Mouse (Mus musculus) CH12.LX (cell line): Measurements from ENCODE around the gene Camta1. TPM values are rescaled to one million over a fixed set of nuclear protein-coding genes. Genes with fewer than 3 reads are reported as not detected.

ENCODE experiments used
- DNase-seq: peaks from one replicate; pipeline ENCODE4 v3.0.0-alpha.2; 2013; ENCODE audit errors: extremely low read depth
- H3K27ac ChIP-seq: 2 replicates; pipeline ENCODE4 v1.5.1; 2012; ENCODE audit warnings: low read depth, mild to moderate bottlenecking, control low read depth, moderate library complexity; ENCODE audit not compliant: insufficient read depth
- H3K27me3 ChIP-seq: replicated peaks from 2 replicates; pipeline ENCODE3; 2012; ENCODE audit warnings: inconsistent platforms
- H3K36me3 ChIP-seq, 2 experiments: replicated peaks in 1 of 2; 2 replicates each; pipeline versions ENCODE3 to v1.6.1; 2012; ENCODE audit warnings: inconsistent platforms in 1 of 2, low read length in 1 of 2, mild to moderate bottlenecking in 1 of 2, mixed read lengths in 1 of 2, moderate library complexity in 1 of 2; ENCODE audit not compliant: control insufficient read depth in 1 of 2, insufficient read depth in 1 of 2
- H3K4me1 ChIP-seq, 2 experiments: 2 replicates each; pipeline ENCODE4 v1.6.1; 2012; ENCODE audit warnings: inconsistent platforms in 1 of 2, moderate library complexity in 1 of 2; ENCODE audit not compliant: insufficient read depth in 2 of 2, control insufficient read depth in 1 of 2
- H3K4me2 ChIP-seq: 2 replicates; pipeline ENCODE4 v1.6.1; 2012; ENCODE audit warnings: low read depth, mild to moderate bottlenecking, control low read depth; ENCODE audit not compliant: poor library complexity, insufficient read depth, severe bottlenecking
- H3K4me3 ChIP-seq, 3 experiments: fragments of 150-350 bp in 1 of 3; sonication (generic) in 1 of 3; replicated peaks in 1 of 3; 2 replicates each; pipeline versions ENCODE3 to v1.5.1; 2011 to 2012; ENCODE audit warnings: low read depth in 2 of 3, low read length in 2 of 3, mild to moderate bottlenecking in 2 of 3, moderate library complexity in 2 of 3, control low read depth in 1 of 3, improper control_type of control experiment in 1 of 3, inconsistent platforms in 1 of 3, mixed read lengths in 1 of 3; ENCODE audit not compliant: poor library complexity in 1 of 3
- H3K79me2 ChIP-seq: replicated peaks from 2 replicates; pipeline ENCODE4 v1.6.1; 2012; ENCODE audit warnings: mild to moderate bottlenecking, moderate library complexity; ENCODE audit not compliant: control insufficient read depth, poor library complexity, insufficient read depth, severe bottlenecking; ENCODE audit errors: extremely low read depth
- H3K9ac ChIP-seq: 2 replicates; pipeline ENCODE4 v1.6.1; 2012; ENCODE audit warnings: low read depth, mild to moderate bottlenecking, control low read depth, moderate library complexity; ENCODE audit not compliant: insufficient read depth
- H3K9me3 ChIP-seq: replicated peaks from 2 replicates; pipeline ENCODE3; 2012; ENCODE audit warnings: low read length, inconsistent platforms, mixed read lengths
- E2F4 ChIP-seq: IDR thresholded peaks from 2 replicates; pipeline ENCODE4 v1.6.1; 2011; ENCODE audit warnings: low read depth, low read length, improper control_type of control experiment; ENCODE audit not compliant: insufficient replicate concordance
- ELF1 ChIP-seq: IDR thresholded peaks from 2 replicates; pipeline ENCODE4 v1.6.1; 2014; ENCODE audit warnings: low read depth, mild to moderate bottlenecking, inconsistent platforms, low read length, improper control_type of control experiment
- EP300 ChIP-seq: IDR thresholded peaks from 2 replicates; pipeline ENCODE4 v1.6.1; 2011; ENCODE audit warnings: low read length, improper control_type of control experiment
- ETS1 ChIP-seq: conservative IDR thresholded peaks from 2 replicates; pipeline ENCODE4 v1.6.1; 2012; ENCODE audit warnings: low read depth, mild to moderate bottlenecking, inconsistent platforms, low read length, improper control_type of control experiment, moderate library complexity
- HCFC1 ChIP-seq: IDR thresholded peaks from 2 replicates; pipeline ENCODE4 v1.6.1; 2012; ENCODE audit warnings: low read depth, mild to moderate bottlenecking, inconsistent platforms, low read length, improper control_type of control experiment
- IRF4 ChIP-seq: IDR thresholded peaks from 2 replicates; pipeline ENCODE4 v1.6.1; 2014; ENCODE audit warnings: low read depth, mild to moderate bottlenecking, inconsistent platforms, low read length, improper control_type of control experiment
- JUND ChIP-seq: conservative IDR thresholded peaks from 2 replicates; pipeline ENCODE4 v1.6.1; 2011; ENCODE audit warnings: low read depth, low read length, improper control_type of control experiment
- KAT2A ChIP-seq: IDR thresholded peaks from 2 replicates; pipeline ENCODE4 v1.6.1; 2012; ENCODE audit warnings: low read length, improper control_type of control experiment, inconsistent platforms; ENCODE audit not compliant: insufficient replicate concordance
- MAFK ChIP-seq: IDR thresholded peaks from 2 replicates; pipeline ENCODE4 v1.6.1; 2011; ENCODE audit warnings: low read length, improper control_type of control experiment; ENCODE audit not compliant: insufficient replicate concordance
- MAX ChIP-seq: IDR thresholded peaks from 2 replicates; pipeline ENCODE4 v1.6.1; 2011; ENCODE audit warnings: low read length, improper control_type of control experiment
- MAZ ChIP-seq: IDR thresholded peaks from 2 replicates; pipeline ENCODE4 v1.6.1; 2012; ENCODE audit warnings: low read depth, mild to moderate bottlenecking, inconsistent platforms, low read length, improper control_type of control experiment, moderate library complexity
- MEF2A ChIP-seq: IDR thresholded peaks from 2 replicates; pipeline ENCODE4 v1.6.1; 2014; ENCODE audit warnings: low read depth, mild to moderate bottlenecking, inconsistent platforms, low read length, improper control_type of control experiment, borderline replicate concordance
- MXI1 ChIP-seq: IDR thresholded peaks from 2 replicates; pipeline ENCODE4 v1.6.1; 2011; ENCODE audit warnings: mild to moderate bottlenecking, low read depth, low read length, improper control_type of control experiment
- MYC ChIP-seq: IDR thresholded peaks from 2 replicates; pipeline ENCODE4 v1.6.1; 2011; ENCODE audit warnings: low read depth, mild to moderate bottlenecking, improper control_type of control experiment, low read length
- PAX5 ChIP-seq: IDR thresholded peaks from 2 replicates; pipeline ENCODE4 v1.6.1; 2012; ENCODE audit warnings: low read length, inconsistent platforms, mixed read lengths
- POLR2A ChIP-seq: IDR thresholded peaks from 2 replicates; pipeline ENCODE4 v1.6.1; 2011; ENCODE audit warnings: low read depth, mild to moderate bottlenecking, improper control_type of control experiment, low read length
- POLR2AphosphoS2 ChIP-seq: IDR thresholded peaks from 2 replicates; pipeline ENCODE4 v1.6.1; 2011; ENCODE audit warnings: low read depth, low read length, improper control_type of control experiment
- RAD21 ChIP-seq: IDR thresholded peaks from 2 replicates; pipeline ENCODE4 v1.6.1; 2011; ENCODE audit warnings: low read depth, mild to moderate bottlenecking, low read length, improper control_type of control experiment, moderate library complexity
- RCOR1 ChIP-seq: conservative IDR thresholded peaks from 2 replicates; pipeline ENCODE4 v1.6.1; 2012; ENCODE audit warnings: low read depth, mild to moderate bottlenecking, inconsistent platforms, low read length, improper control_type of control experiment
- TBP ChIP-seq: conservative IDR thresholded peaks from 2 replicates; pipeline ENCODE4 v1.6.1; 2011; ENCODE audit warnings: low read depth, low read length, improper control_type of control experiment
- TCF12 ChIP-seq: IDR thresholded peaks from 2 replicates; pipeline ENCODE4 v1.6.1; 2014; ENCODE audit warnings: low read depth, mild to moderate bottlenecking, inconsistent platforms, low read length, improper control_type of control experiment
- UBTF ChIP-seq: IDR thresholded peaks from 2 replicates; pipeline ENCODE4 v1.6.1; 2012; ENCODE audit warnings: low read depth, mild to moderate bottlenecking, inconsistent platforms, low read length, improper control_type of control experiment, moderate library complexity
- USF1 ChIP-seq: IDR thresholded peaks from 2 replicates; pipeline ENCODE4 v1.6.1; 2014; ENCODE audit warnings: low read depth, mild to moderate bottlenecking, inconsistent platforms, low read length, improper control_type of control experiment
- USF2 ChIP-seq: conservative IDR thresholded peaks from 2 replicates; pipeline ENCODE4 v1.6.1; 2011; ENCODE audit warnings: low read depth, low read length, improper control_type of control experiment
- ZC3H11A ChIP-seq: IDR thresholded peaks from 2 replicates; pipeline ENCODE4 v1.6.1; 2012; ENCODE audit warnings: low read depth, mild to moderate bottlenecking, inconsistent platforms, low read length, improper control_type of control experiment
- ZKSCAN1 ChIP-seq: IDR thresholded peaks from 2 replicates; pipeline ENCODE4 v1.6.1; 2012; ENCODE audit warnings: low read depth, inconsistent platforms, low read length, improper control_type of control experiment, borderline replicate concordance
- dilution Hi-C: fragments of 300-500 bp; cut with MboI; formaldehyde crosslinking; loops from 2 replicates; pipeline ENCODE4 v1.14.3; 2020; ENCODE audit warnings: low sequenced_read_pairs; ENCODE audit not compliant: extremely low pct_unique_long_range_greater_than_20kb, extremely low pct_ligation_motif_present
- in situ Hi-C: fragments of 300-500 bp; cut with MboI; formaldehyde crosslinking; loops from 3 replicates; pipeline ENCODE4 v1.14.3; 2019; ENCODE audit warnings: low sequenced_read_pairs, low pct_ligation_motif_present, low pct_unique_long_range_greater_than_20kb, mixed read lengths
- polyA plus RNA-seq: library from polyadenylated mRNA; unstranded; fragments of >175 nt; gene quantifications from 2 replicates; pipeline ENCODE4 v1.2.1, GENCODE M21; 2012; ENCODE audit warnings: low read depth; ENCODE audit not compliant: insufficient read length
- total RNA-seq, 2 experiments: library from RNA; depleted of rRNA; stranded (reverse); fragments of 300-350 nt in 1 of 2; fragments of >200 nt in 1 of 2; gene quantifications; 2 replicates each; pipeline ENCODE4 v1.2.3; 2012 to 2014

Camta1 gene
- total and polyA plus RNA-seq, 3 experiments, result 9.9 to 32.5 (median 15.3) TPM

- H3K4me3 ChIP-seq, result no peak overlapping the region
- H3K4me1 ChIP-seq, result no peaks in the 10 kb centered on the region
- no peaks in the 10 kb centered on the region for H3K79me2 ChIP-seq
- in situ Hi-C loops, result no loop called here
- no peak overlapping the region for H3K4me2 ChIP-seq
- DNase-seq, result no peak
- no peaks in the 10 kb centered on the region for H3K36me3 ChIP-seq
- H3K9me3 ChIP-seq, result peaks cover 88% of the 10 kb centered on the region
- no peak overlapping the region for H3K9ac ChIP-seq
- dilution Hi-C loops, result no loop called here
- no peak for TF ChIP-seq KAT2A
- TF ChIP-seq, all 38 proteins: peak for 0
- Histone ChIP-seq H3K27ac (no peak overlapping the region), H3K27me3 (no peaks in the 10 kb centered on the region)
Observed at GRCm38 (mm10) chr4:151694531-151694930, 167.1 kb downstream of the Camta1 start.

DNA sequence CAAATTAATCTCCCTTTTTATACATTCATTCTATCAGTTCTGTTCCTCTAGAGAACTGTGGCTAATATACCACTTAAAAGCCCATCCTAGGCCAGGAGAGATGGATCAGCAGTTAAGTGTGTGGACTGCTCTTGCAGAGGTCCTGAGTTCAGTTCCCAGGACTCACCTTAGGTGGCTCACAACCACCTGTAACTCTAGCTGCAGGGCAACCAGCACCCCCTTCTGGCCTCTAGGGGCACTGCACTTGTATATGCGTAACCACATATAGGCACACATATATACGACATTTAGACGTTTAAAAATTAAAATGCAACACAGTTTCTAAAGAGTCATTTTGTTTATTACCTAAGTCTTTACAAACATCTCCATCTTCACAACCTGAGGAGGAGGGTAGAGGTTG, 167.6 kb downstream of the Camta1 start:
- dilution Hi-C loops, result no loop called here
- H3K27ac ChIP-seq, result no peak overlapping the region
- DNase-seq, result no peak

DNA sequence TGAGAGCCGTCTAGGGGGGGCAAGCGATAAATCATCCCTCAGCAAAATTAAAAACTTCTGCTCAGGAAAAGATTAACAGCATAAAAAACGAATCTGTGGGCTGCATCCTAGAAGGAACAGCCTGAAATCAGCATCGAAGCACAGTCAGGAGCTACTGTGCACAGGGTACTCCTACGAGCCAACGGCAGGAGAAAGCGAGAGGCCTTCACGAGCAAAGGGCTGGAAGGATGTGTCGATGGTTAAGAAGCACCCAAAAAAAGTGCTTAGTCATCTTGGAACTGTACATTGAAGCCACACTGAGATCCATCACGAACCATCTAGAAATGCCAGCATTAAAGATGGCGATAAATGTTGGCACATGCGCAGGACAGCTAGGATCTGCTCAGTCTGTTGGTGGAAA, 171.6 kb downstream of the Camta1 start:
- TF ChIP-seq ELF1, result no peak
- TF ChIP-seq MXI1, result no peak
- no peak for TF ChIP-seq POLR2A
- TF ChIP-seq JUND, result no peak
- TF ChIP-seq E2F4, result no peak
- no peak for TF ChIP-seq HCFC1
- TF ChIP-seq IRF4, result no peak
- no peak for TF ChIP-seq USF1
- TF ChIP-seq ETS1, result no peak
- TF ChIP-seq RAD21, result no peak
- TF ChIP-seq RCOR1, result no peak
- no peak for TF ChIP-seq POLR2AphosphoS2
- no peak for TF ChIP-seq TBP
- no peak for TF ChIP-seq TCF12
- TF ChIP-seq MAFK, result no peak
- TF ChIP-seq ZC3H11A, result no peak
- TF ChIP-seq PAX5, result no peak
- TF ChIP-seq EP300, result no peak
- DNase-seq, result no peak
- H3K79me2 ChIP-seq, result no peaks in the 10 kb centered on the region
- no peak overlapping the region for H3K27ac ChIP-seq
- dilution Hi-C loops (no loop called here), in situ Hi-C loops (no loop called here)
- H3K4me2 ChIP-seq, result no peak overlapping the region
- no peaks in the 10 kb centered on the region for H3K27me3 ChIP-seq
- H3K36me3 ChIP-seq, result no peaks in the 10 kb centered on the region
- no peak overlapping the region for H3K4me3 ChIP-seq
- H3K9ac ChIP-seq, result no peak overlapping the region
- H3K4me1 ChIP-seq, result no peaks in the 10 kb centered on the region
- H3K9me3 ChIP-seq, result peaks cover 78% of the 10 kb centered on the region

More for the DNA sequence above, 167.6 kb downstream of the Camta1 start:
- Histone ChIP-seq H3K36me3 (no peaks in the 10 kb centered on the region), H3K4me3 (no peak overlapping the region), H3K9me3 (peaks cover 85% of the 10 kb centered on the region), H3K9ac (no peak overlapping the region), H3K4me2 (no peak overlapping the region), H3K4me1 (no peaks in the 10 kb centered on the region), H3K27me3 (no peaks in the 10 kb centered on the region), H3K79me2 (no peaks in the 10 kb centered on the region)
- in situ Hi-C loops, result no loop called here
- TF ChIP-seq RCOR1 (no peak), POLR2AphosphoS2 (no peak), UBTF (no peak), POLR2A (no peak), EP300 (no peak), ZKSCAN1 (no peak), TBP (no peak), MEF2A (no peak), TCF12 (no peak), PAX5 (no peak), MAX (no peak), MAZ (no peak), MYC (no peak), USF2 (no peak)
